Comparison of ENCODE assay signal across 8 mouse cellular contexts in the genomic region with DNA sequence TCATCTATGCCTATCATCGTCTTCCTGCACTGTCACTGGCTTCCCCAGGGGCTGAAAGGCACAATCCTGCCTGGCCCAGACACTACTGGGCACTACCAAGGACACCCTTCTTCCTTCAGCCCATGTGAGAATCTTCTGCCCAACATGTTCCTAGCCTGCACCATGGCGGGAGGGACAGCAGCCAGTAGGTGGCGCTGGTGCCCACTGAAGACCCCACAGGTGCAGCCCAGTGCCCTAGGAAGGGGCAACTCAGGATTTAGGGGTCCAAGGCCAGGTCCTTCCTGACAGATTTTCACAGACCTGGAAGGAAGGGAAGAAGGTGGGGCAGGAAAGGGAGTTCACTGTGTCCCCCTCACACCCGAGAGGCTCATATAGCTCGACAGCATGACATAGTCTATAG. TPM values are rescaled to one million over a fixed set of nuclear protein-coding genes. Genes with fewer than 3 reads are reported as not detected.
DNase-seq lines count a peak whose midpoint lies in the region; ATAC-seq lines count a peak whose summit lies in the region.

No protein-coding gene starts in this region.

- no peak overlapping the region for H3K27ac ChIP-seq in liver, embryonic 11.5 days (ENCODE audit: low read depth, low read length)

- no peaks in the 10 kb centered on the region for H3K27me3 ChIP-seq in liver, embryonic 11.5 days (replicated peaks; ENCODE audit: control insufficient read depth, insufficient read depth, low read length)

- no peak overlapping the region for H3K9ac ChIP-seq in liver, embryonic 11.5 days (ENCODE audit: low read depth, low read length)

- no peak overlapping the region for H3K4me3 ChIP-seq in liver, embryonic 11.5 days (ENCODE audit: low read depth, low read length)

- H3K4me1 ChIP-seq in liver, embryonic 11.5 days (replicated peaks; ENCODE audit: control insufficient read depth, insufficient read depth, low read length), result peaks cover 5% of the 10 kb centered on the region

- ATAC-seq in common myeloid progenitor, adult 5-6 weeks (replicated peaks; ENCODE audit: low read depth, poor library complexity, severe bottlenecking), result peak; percentile 52; the same call in 1 of the 2 replicates
- 0 out of 2 replicates have a peak, but pooled peaks have one; percentile 25 for ATAC-seq in liver, embryonic 11.5 days (replicated peaks; ENCODE audit: low FRiP score)
- no peak for ATAC-seq in inflammation-experienced regulatory T-cells, adult 6 months

- WGBS in liver, embryonic 11.5 days, result 40% methylated on average over 5 of the region's 5 CpGs

- H3K9me3 ChIP-seq in liver, embryonic 11.5 days (ENCODE audit: control insufficient read depth, low read length), result no peaks in the 10 kb centered on the region

- H3K36me3 ChIP-seq in liver, embryonic 11.5 days (ENCODE audit: control insufficient read depth, insufficient read depth, low read length), result no peaks in the 10 kb centered on the region

- no peak overlapping the region for H3K4me2 ChIP-seq in liver, embryonic 11.5 days

- peak; percentile 53 to 63 for DNase-seq in adrenal gland, adult 18-20 months (ENCODE audit: low spot score in 2 of 2)
- no peak for DNase-seq in adrenal gland, adult 8-10 months
- peak; percentile 41 for DNase-seq in layer of hippocampus, adult 11-12 months (ENCODE audit: low spot score)
- DNase-seq in layer of hippocampus, postnatal 14 days (ENCODE audit: low spot score in 2 of 2), result no peak
- no peak for DNase-seq in liver, embryonic 11.5 days (ENCODE audit: low spot score)
- peak; percentile 55 for DNase-seq in retina, postnatal 1 day

RNA-seq across cellular contexts. Expression of gene Cd82, which starts 47.7 kb away (rescaled TPM):
- total RNA-seq in adrenal gland, adult 18-20 months (2021), result 10 to 100 TPM; 55.7 to 67.5 TPM
- 100 to 1,000 TPM in 1 of 4 experiments, 10 to 100 TPM in 3; 74.6 to 101 (median 78.3) TPM for total RNA-seq in adrenal gland, adult 8-10 months (2022)
- 10 to 100 TPM; 11.2 to 15.2 TPM for total RNA-seq in layer of hippocampus, postnatal 14 days (2021)
- total RNA-seq in common myeloid progenitor, adult 5-6 weeks (2017), result 42.9 and 43.7 TPM in 2 replicates
- polyA plus RNA-seq in liver, embryonic 11.5 days (2014; fragmentation: Nextera tagmentation; extraction: Ambion mirVana), result 16.5 and 16.9 TPM in 2 replicates
- polyA plus RNA-seq in inflammation-experienced regulatory T-cells, adult 6 months (2017; shearing (Covaris generic)), result 100 to 1,000 TPM; 528 to 940 (median 825) TPM

Comparison
In these comparisons a context has a peak if more than half of its experiments do, and no peak if none do; other contexts are left out.
1. DNase-seq: peak in adrenal gland, adult 18-20 months (2 of 2), layer of hippocampus, adult 11-12 months (single experiment) and retina, postnatal 1 day (single experiment); none in adrenal gland, adult 8-10 months (single experiment), layer of hippocampus, postnatal 14 days (0 of 2) and liver, embryonic 11.5 days (single experiment).